Mouse (Mus musculus): Measurements from ENCODE around the gene Gin1. TPM values are rescaled to one million over a fixed set of nuclear protein-coding genes. Genes with fewer than 3 reads are reported as not detected.

The Gin1 gene
- total and polyA plus RNA-seq, 2 experiments from 2014 or later: 0.80 to 21.3 TPM

DNA sequence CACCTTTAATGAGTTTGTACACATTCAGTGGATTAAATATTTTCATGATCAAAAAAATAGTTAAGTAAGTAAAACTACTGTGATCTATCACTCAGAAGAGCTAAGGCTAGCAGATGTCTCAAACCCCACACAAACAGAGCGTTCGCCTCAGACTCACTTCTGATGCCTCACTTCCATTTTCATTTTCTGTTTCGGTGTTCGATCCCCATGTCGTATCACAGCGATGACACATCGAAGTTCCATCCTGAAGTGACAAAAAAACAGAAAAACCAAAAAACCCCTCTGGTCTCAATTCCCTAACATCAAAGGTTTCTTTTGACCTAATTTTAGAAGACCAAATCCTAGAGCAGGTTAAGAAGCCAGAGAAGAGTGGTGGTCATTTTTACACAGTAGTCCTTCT is 23.7 kb upstream of the Gin1 start:
- ATAC-seq (ENCODE audit: insufficient read depth, low read depth) (no peak), DNase-seq (ENCODE audit: low spot score) (no peak)
- Histone ChIP-seq H3K4me3 (ENCODE audit: low read depth, low read length) (no peak overlapping the region), H3K4me1 (ENCODE audit: control insufficient read depth, insufficient read depth) (no peaks in the 10 kb centered on the region), H3K9me3 (replicated peaks; ENCODE audit: control insufficient read depth, low read length) (no peaks in the 10 kb centered on the region), H3K4me2 (ENCODE audit: low read depth, low read length) (no peak overlapping the region), H3K36me3 (replicated peaks; ENCODE audit: control insufficient read depth, insufficient read depth, low read length) (peaks cover 71% of the 10 kb centered on the region), H3K9ac (replicated peaks; ENCODE audit: low read depth, low read length) (no peak overlapping the region), H3K27me3 (ENCODE audit: control insufficient read depth, insufficient read depth, low read length) (no peaks in the 10 kb centered on the region), H3K27ac (ENCODE audit: low read depth) (no peak overlapping the region)
- TF ChIP-seq CTCF (IDR thresholded peaks at IDR 0.05; ENCODE audit: low read depth) (no peak), EP300 (IDR thresholded peaks at IDR 0.05; ENCODE audit: low read depth) (no peak)
- WGBS: 95% methylated on average over 7 of the region's 7 CpGs

DNA sequence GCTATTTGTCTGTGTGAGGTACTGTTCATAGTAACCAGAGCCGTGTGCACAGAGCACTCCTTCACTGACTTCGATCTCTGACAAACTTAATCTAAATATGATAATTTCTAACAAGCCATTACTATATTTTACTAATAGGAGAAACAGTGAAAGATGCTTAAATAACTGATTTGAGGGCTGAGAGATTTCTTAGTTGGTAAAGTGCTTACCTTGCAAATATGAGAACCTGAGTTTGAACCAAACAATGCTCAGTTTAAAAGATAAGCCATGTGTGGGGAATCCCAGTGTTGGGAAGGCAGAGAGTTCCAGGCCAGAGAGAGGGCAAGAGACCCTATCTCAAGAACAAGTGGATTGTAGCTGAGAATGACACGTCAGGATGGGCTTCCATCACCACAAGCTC is 21.8 kb upstream of the Gin1 start:
- Histone ChIP-seq H3K27ac (ENCODE audit: low read depth) (no peak overlapping the region), H3K9ac (replicated peaks; ENCODE audit: low read depth, low read length) (no peak overlapping the region), H3K4me3 (ENCODE audit: low read depth, low read length) (no peak overlapping the region), H3K4me1 (ENCODE audit: control insufficient read depth, insufficient read depth) (no peaks in the 10 kb centered on the region), H3K27me3 (ENCODE audit: control insufficient read depth, insufficient read depth, low read length) (no peaks in the 10 kb centered on the region), H3K36me3 (replicated peaks; ENCODE audit: control insufficient read depth, insufficient read depth, low read length) (peaks cover 74% of the 10 kb centered on the region), H3K4me2 (ENCODE audit: low read depth, low read length) (no peak overlapping the region), H3K9me3 (replicated peaks; ENCODE audit: control insufficient read depth, low read length) (no peaks in the 10 kb centered on the region)
- no peak for DNase-seq (ENCODE audit: low spot score)
- TF ChIP-seq CTCF (IDR thresholded peaks at IDR 0.05; ENCODE audit: low read depth): no peak
- no peak for TF ChIP-seq EP300 (IDR thresholded peaks at IDR 0.05; ENCODE audit: low read depth)
- 86% methylated on average over 3 of the region's 3 CpGs for WGBS
- ATAC-seq (ENCODE audit: insufficient read depth, low read depth): no peak

DNA sequence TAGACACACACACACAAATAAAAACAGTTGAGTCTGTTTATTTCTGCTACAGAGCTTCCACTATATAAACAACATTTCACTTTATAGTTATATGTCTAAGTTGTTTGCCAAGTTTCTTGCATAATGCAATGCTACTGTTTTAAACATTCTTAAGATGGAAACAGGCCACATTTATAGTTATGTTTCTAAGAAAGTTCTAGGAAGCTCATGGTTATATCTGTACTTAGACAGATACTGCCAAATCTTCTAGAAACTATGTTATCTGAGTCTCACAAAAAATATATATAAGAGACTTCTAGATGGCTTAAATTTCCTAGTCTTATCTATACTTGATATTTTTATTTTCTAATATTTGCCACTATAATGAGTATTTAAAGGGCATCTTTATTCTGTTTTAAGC is 16.8 kb upstream of the Gin1 start:
- Histone ChIP-seq H3K36me3 (replicated peaks; ENCODE audit: control insufficient read depth, insufficient read depth, low read length) (peaks cover 56% of the 10 kb centered on the region), H3K27me3 (ENCODE audit: control insufficient read depth, insufficient read depth, low read length) (no peaks in the 10 kb centered on the region), H3K9me3 (replicated peaks; ENCODE audit: control insufficient read depth, low read length) (no peaks in the 10 kb centered on the region), H3K4me3 (ENCODE audit: low read depth, low read length) (no peak overlapping the region), H3K4me1 (ENCODE audit: control insufficient read depth, insufficient read depth) (no peaks in the 10 kb centered on the region), H3K9ac (replicated peaks; ENCODE audit: low read depth, low read length) (no peak overlapping the region), H3K27ac (ENCODE audit: low read depth) (no peak overlapping the region), H3K4me2 (ENCODE audit: low read depth, low read length) (no peak overlapping the region)
- no peak for DNase-seq (ENCODE audit: low spot score)
- no peak for ATAC-seq (ENCODE audit: insufficient read depth, low read depth)
- TF ChIP-seq CTCF (IDR thresholded peaks at IDR 0.05; ENCODE audit: low read depth) (no peak), EP300 (IDR thresholded peaks at IDR 0.05; ENCODE audit: low read depth) (no peak)

DNA sequence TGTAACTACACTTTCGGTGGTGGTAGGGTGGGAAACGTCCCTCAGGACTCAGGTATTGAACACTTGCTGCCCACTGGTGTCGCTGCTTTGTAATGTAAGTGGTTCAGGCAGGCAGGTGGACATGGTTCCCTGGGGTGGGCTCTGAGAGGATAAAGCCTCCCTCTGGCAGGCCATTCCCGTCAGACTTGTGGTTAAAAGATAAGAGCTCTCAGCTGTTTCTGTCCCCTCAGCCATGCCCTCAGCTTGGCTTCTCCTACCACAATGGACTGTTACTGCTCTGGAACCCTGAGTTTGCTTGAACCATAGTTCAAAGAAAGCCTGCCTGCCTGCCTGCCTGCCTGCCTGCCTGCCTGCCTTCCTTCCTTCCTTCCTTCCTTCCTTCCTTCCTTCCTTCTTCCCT is 15.6 kb upstream of the Gin1 start:
- WGBS: 56% methylated on average over 4 of the region's 4 CpGs
- H3K27me3 ChIP-seq (ENCODE audit: control insufficient read depth, insufficient read depth, low read length): no peaks in the 10 kb centered on the region
- TF ChIP-seq CTCF (IDR thresholded peaks at IDR 0.05; ENCODE audit: low read depth): no peak
- no peak for TF ChIP-seq EP300 (IDR thresholded peaks at IDR 0.05; ENCODE audit: low read depth)
- peaks cover 48% of the 10 kb centered on the region for H3K36me3 ChIP-seq (replicated peaks; ENCODE audit: control insufficient read depth, insufficient read depth, low read length)
- DNase-seq (ENCODE audit: low spot score): no peak
- ATAC-seq (ENCODE audit: insufficient read depth, low read depth): no peak
- H3K9me3 ChIP-seq (replicated peaks; ENCODE audit: control insufficient read depth, low read length): no peaks in the 10 kb centered on the region
- H3K4me1 ChIP-seq (ENCODE audit: control insufficient read depth, insufficient read depth): no peaks in the 10 kb centered on the region
- H3K4me3 ChIP-seq (ENCODE audit: low read depth, low read length): no peak overlapping the region
- no peak overlapping the region for H3K9ac ChIP-seq (replicated peaks; ENCODE audit: low read depth, low read length)
- no peak overlapping the region for H3K4me2 ChIP-seq (ENCODE audit: low read depth, low read length)
- H3K27ac ChIP-seq (ENCODE audit: low read depth): no peak overlapping the region

DNA sequence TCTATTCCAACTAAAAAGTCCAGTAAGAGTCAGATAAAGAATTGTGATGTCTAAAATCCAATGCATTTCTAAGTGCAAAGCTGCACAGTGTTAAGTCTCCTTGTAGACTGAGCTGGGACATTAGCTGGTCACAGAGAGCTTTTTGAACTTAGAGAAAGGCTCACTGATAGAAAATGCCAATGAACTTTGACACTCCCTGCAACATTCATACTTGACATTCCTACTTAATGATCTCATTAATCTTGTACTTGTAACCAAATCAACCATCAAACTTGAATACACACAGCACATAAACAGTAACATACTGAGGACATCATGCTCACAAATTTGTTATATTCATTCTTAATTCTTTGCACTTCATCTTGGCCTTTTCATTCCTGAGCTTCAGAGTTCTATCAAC is 10.1 kb upstream of the Gin1 start:
- Histone ChIP-seq H3K36me3 (replicated peaks; ENCODE audit: control insufficient read depth, insufficient read depth, low read length) (peaks cover 10% of the 10 kb centered on the region), H3K9me3 (replicated peaks; ENCODE audit: control insufficient read depth, low read length) (no peaks in the 10 kb centered on the region), H3K4me2 (ENCODE audit: low read depth, low read length) (peak overlapping the region; percentile 62), H3K9ac (replicated peaks; ENCODE audit: low read depth, low read length) (no peak overlapping the region), H3K27ac (ENCODE audit: low read depth) (peak overlapping the region; percentile 85), H3K4me1 (ENCODE audit: control insufficient read depth, insufficient read depth) (peaks cover 6% of the 10 kb centered on the region; the same call in 1 of the 2 replicates), H3K4me3 (ENCODE audit: low read depth, low read length) (peak overlapping the region; percentile 11; the same call in 1 of the 2 replicates), H3K27me3 (ENCODE audit: control insufficient read depth, insufficient read depth, low read length) (no peaks in the 10 kb centered on the region)
- no peak for DNase-seq (ENCODE audit: low spot score)
- ATAC-seq (ENCODE audit: insufficient read depth, low read depth): peak; percentile 16; the same call in 1 of the 2 replicates
- TF ChIP-seq CTCF (IDR thresholded peaks at IDR 0.05; ENCODE audit: low read depth): no peak
- no peak for TF ChIP-seq EP300 (IDR thresholded peaks at IDR 0.05; ENCODE audit: low read depth)

DNA sequence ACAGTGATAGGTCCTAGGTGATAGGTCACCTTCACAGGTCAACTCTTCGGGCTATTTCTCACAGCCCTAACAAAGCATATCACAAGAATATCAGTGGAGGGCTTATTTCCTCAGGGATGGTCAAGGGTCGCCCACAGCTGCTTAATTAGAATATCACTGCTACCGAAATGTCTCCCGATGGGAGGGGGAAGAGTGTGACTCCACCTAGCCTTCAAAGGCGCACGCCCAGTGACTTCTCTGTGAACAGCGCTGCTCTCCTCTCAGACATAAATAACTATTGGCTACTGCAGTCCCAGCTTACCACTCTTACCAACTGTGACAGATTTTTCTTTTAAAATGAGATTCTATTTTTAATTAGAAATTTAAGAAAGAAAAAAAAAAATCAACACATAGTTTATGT is 9.4 kb upstream of the Gin1 start:
- WGBS: 36% methylated on average over 7 of the region's 7 CpGs
- DNase-seq (ENCODE audit: low spot score) (peak; percentile 69), ATAC-seq (ENCODE audit: insufficient read depth, low read depth) (peak; percentile 89)
- Histone ChIP-seq H3K4me1 (ENCODE audit: control insufficient read depth, insufficient read depth) (peaks cover 9% of the 10 kb centered on the region; the same call in 1 of the 2 replicates), H3K4me3 (ENCODE audit: low read depth, low read length) (peak overlapping the region; percentile 45), H3K9ac (replicated peaks; ENCODE audit: low read depth, low read length) (peak overlapping the region; percentile 39; the same call in 1 of the 2 replicates), H3K4me2 (ENCODE audit: low read depth, low read length) (peak overlapping the region; percentile 62), H3K9me3 (replicated peaks; ENCODE audit: control insufficient read depth, low read length) (no peaks in the 10 kb centered on the region), H3K27ac (ENCODE audit: low read depth) (peak overlapping the region; percentile 85), H3K27me3 (ENCODE audit: control insufficient read depth, insufficient read depth, low read length) (no peaks in the 10 kb centered on the region), H3K36me3 (replicated peaks; ENCODE audit: control insufficient read depth, insufficient read depth, low read length) (peaks cover 3% of the 10 kb centered on the region)
- TF ChIP-seq CTCF (IDR thresholded peaks at IDR 0.05; ENCODE audit: low read depth): no peak
- no peak for TF ChIP-seq EP300 (IDR thresholded peaks at IDR 0.05; ENCODE audit: low read depth)

All from heart, postnatal 0 days (tissue).